Mouse (Mus musculus): ENCODE measurements around the gene Ctrc.

GRCm38 (mm10) chr4:141870666-141871332, 24.6 kb upstream of the Ctrc start:
- no peak for TF ChIP-seq CTCF (IDR thresholded peaks at IDR 0.05; ENCODE audit: insufficient read depth, low read length)
- TF ChIP-seq POLR2A (IDR thresholded peaks at IDR 0.05; ENCODE audit: borderline replicate concordance, extremely low read depth, low read depth, low read length): no peak
